Mouse (Mus musculus): ENCODE results near the gene Mgat3.

DNA sequence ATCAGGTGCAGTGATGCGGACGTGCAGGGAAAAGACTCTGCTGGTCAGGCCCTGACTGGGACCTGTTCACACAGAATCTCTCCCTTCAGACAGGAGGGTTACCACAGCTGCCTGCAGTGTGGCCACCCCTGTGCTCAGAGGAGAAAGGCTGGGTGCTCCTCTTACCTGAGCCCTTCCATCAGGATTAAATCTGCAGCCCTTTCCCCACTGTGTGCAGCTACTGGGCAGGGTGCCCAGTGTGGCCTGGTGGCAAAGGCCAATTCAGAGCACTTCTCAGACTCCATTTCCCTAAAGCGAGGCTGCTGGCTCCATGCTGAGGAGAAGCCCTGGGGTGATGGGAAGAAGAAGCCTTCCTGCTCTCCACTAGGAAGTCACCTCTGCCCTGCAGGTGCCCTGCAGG is 12.3 kb upstream of the Mgat3 start:
- TF ChIP-seq POLR2A (IDR thresholded peaks at IDR 0.05; ENCODE audit: insufficient read depth, low read depth, low read length) (no peak), CTCF (IDR thresholded peaks at IDR 0.05; ENCODE audit: insufficient read depth, low read depth, low read length) (no peak)

Data from olfactory bulb, adult 2 months (tissue).